Mouse (Mus musculus): ENCODE data around the gene Larp4b. TPM values are rescaled to one million over a fixed set of nuclear protein-coding genes. Genes with fewer than 3 reads are reported as not detected.

The Larp4b gene
- polyA plus RNA-seq, 1 experiment from 2014 or later = 38.3 TPM

DNA sequence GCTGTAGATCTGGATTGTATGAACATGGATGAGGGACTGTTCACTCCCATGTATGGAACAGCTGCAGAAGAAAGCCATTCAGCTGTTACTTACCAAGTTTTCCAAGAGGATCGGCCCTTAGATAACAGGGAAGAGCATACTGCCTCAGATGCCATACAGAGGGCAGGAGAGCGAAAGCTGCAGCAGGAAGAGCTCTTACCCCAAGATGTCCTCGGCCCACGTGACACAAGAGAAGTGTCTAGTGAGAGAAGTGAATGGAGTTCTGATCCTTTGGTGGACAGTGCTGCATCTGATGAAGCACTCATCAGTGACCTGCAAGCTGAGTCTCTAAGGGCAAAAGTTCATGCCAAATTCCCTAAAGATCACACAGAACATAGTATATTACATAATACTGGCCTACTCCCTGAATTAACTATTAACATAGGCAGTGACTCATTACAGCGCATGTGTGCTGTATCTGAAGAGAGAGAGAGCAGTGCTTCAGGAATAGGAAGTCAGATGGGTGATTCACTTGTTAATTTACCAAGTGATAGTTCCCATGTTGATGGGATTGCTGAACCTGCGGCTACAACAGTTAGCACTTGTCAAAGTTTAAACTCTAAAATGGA lies 35.1 kb downstream of the Larp4b start:
- Histone ChIP-seq H3K9ac (replicated peaks) (no peak overlapping the region), H3K4me1 (no peaks in the 10 kb centered on the region), H3K4me2 (replicated peaks) (no peak overlapping the region), H3K4me3 (no peak overlapping the region), H3K27ac (replicated peaks) (no peak overlapping the region), H3K9me3 (no peaks in the 10 kb centered on the region), H3K36me3 (peaks cover 28% of the 10 kb centered on the region), H3K27me3 (no peaks in the 10 kb centered on the region)
- 96% methylated on average over 6 of the region's 6 CpGs for WGBS
- ATAC-seq (ENCODE audit: low FRiP score, low read depth) = no peak

DNA sequence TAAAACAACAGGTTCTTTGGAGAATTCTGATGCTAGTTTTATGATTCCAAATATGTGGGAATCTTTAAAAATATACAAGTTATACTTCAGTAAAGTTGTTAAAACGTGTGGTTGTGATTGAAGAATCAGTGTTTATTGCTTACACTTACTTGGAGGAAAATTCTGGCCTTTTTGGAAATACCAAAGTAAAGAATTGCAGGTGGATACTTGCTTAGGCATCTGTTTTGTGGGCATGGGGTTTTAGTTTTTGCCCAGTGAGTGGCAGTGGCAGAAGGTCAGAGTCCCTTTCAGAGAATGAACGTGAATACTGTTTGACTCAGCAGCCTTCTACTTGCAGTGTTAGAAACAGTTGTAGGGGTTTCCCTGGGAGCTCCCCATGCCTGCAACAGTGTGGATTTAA lies 40.7 kb downstream of the Larp4b start:
- H3K4me1 ChIP-seq = no peaks in the 10 kb centered on the region
- ATAC-seq (ENCODE audit: low FRiP score, low read depth) = no peak
- no peaks in the 10 kb centered on the region for H3K27me3 ChIP-seq
- no peak overlapping the region for H3K9ac ChIP-seq (replicated peaks)
- WGBS = 82% methylated on average over 2 of the region's 2 CpGs
- no peak overlapping the region for H3K27ac ChIP-seq (replicated peaks)
- H3K9me3 ChIP-seq = no peaks in the 10 kb centered on the region
- no peak overlapping the region for H3K4me2 ChIP-seq (replicated peaks)
- peaks cover 43% of the 10 kb centered on the region for H3K36me3 ChIP-seq
- H3K4me3 ChIP-seq = no peak overlapping the region

GRCm38 (mm10) chr13:9136088-9136487 lies 42.4 kb downstream of the Larp4b start:
- Histone ChIP-seq H3K4me2 (replicated peaks) (no peak overlapping the region), H3K9ac (replicated peaks) (no peak overlapping the region), H3K4me1 (no peaks in the 10 kb centered on the region), H3K9me3 (no peaks in the 10 kb centered on the region), H3K36me3 (peaks cover 43% of the 10 kb centered on the region), H3K4me3 (no peak overlapping the region), H3K27me3 (no peaks in the 10 kb centered on the region), H3K27ac (replicated peaks) (no peak overlapping the region)
- no peak for ATAC-seq (ENCODE audit: low FRiP score, low read depth)
- WGBS = 91% methylated on average over 6 of the region's 6 CpGs

- WGBS = 66% methylated on average over 4 of the region's 4 CpGs
- no peaks in the 10 kb centered on the region for H3K9me3 ChIP-seq
- no peak overlapping the region for H3K9ac ChIP-seq (replicated peaks)
- no peak overlapping the region for H3K4me2 ChIP-seq (replicated peaks)
- peaks cover under 1% of the 10 kb centered on the region; the same call in 1 of the 2 replicates for H3K4me1 ChIP-seq
- H3K4me3 ChIP-seq = no peak overlapping the region
- peaks cover 44% of the 10 kb centered on the region for H3K36me3 ChIP-seq
- no peak for ATAC-seq (ENCODE audit: low FRiP score, low read depth)
- no peak overlapping the region for H3K27ac ChIP-seq (replicated peaks)
- H3K27me3 ChIP-seq = no peaks in the 10 kb centered on the region
These were observed 43.1 kb downstream of the Larp4b start for GRCm38 (mm10) chr13:9136733-9137132.

DNA sequence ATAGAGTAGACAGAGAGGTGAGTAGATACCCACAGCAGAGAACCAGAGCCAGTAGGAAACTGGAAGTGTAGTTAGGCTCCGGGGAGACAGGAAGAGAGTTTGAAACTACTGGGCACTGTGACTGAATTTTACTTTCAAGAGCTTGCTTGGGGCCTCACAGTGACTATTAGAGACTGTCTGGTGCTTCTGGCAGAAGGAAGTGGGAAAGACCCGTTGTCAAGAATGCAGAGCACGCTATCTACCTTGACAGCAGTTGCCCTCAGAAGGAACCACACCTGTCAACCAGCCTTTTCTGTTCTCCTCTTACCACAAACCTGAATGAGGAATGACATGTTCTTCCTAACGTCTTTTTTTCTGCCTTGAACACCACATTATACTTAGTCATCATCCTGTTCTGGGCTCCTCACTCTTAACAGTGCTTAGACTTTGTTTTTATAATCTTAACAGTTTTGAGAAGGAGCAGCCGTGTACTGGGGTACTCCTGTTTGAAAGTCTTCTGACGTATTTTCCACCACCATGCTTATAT lies 45.8 kb downstream of the Larp4b start:
- no peak overlapping the region for H3K27ac ChIP-seq (replicated peaks)
- H3K36me3 ChIP-seq = peaks cover 57% of the 10 kb centered on the region
- ATAC-seq (ENCODE audit: low FRiP score, low read depth) = no peak
- no peak overlapping the region for H3K4me2 ChIP-seq (replicated peaks)
- H3K27me3 ChIP-seq = no peaks in the 10 kb centered on the region
- H3K4me1 ChIP-seq = peaks cover 9% of the 10 kb centered on the region; the same call in 1 of the 2 replicates
- 92% methylated on average over 6 of the region's 6 CpGs for WGBS
- no peak overlapping the region for H3K9ac ChIP-seq (replicated peaks)
- H3K9me3 ChIP-seq = no peaks in the 10 kb centered on the region
- H3K4me3 ChIP-seq = no peak overlapping the region

GRCm38 (mm10) chr13:9140204-9140603 lies 46.5 kb downstream of the Larp4b start:
- 87% methylated on average over 10 of the region's 10 CpGs for WGBS
- Histone ChIP-seq H3K4me2 (replicated peaks) (no peak overlapping the region), H3K4me1 (peaks cover 9% of the 10 kb centered on the region; the same call in 1 of the 2 replicates), H3K27me3 (no peaks in the 10 kb centered on the region), H3K27ac (replicated peaks) (no peak overlapping the region), H3K36me3 (peaks cover 58% of the 10 kb centered on the region), H3K4me3 (no peak overlapping the region), H3K9me3 (no peaks in the 10 kb centered on the region), H3K9ac (replicated peaks) (no peak overlapping the region)
- ATAC-seq (ENCODE audit: low FRiP score, low read depth) = no peak

GRCm38 (mm10) chr13:9142371-9142770 lies 48.7 kb downstream of the Larp4b start:
- peaks cover 9% of the 10 kb centered on the region; the same call in 1 of the 2 replicates for H3K4me1 ChIP-seq
- H3K4me3 ChIP-seq = no peak overlapping the region
- peak overlapping the region; percentile 1; the same call in 1 of the 2 replicates for H3K27ac ChIP-seq (replicated peaks)
- no peaks in the 10 kb centered on the region for H3K9me3 ChIP-seq
- peaks cover 54% of the 10 kb centered on the region for H3K36me3 ChIP-seq
- ATAC-seq (ENCODE audit: low FRiP score, low read depth) = peak; percentile 65; the same call in 1 of the 2 replicates
- no peak overlapping the region for H3K9ac ChIP-seq (replicated peaks)
- H3K4me2 ChIP-seq (replicated peaks) = no peak overlapping the region
- WGBS = 22% methylated on average over 2 of the region's 2 CpGs
- H3K27me3 ChIP-seq = no peaks in the 10 kb centered on the region

- no peak overlapping the region for H3K4me2 ChIP-seq (replicated peaks)
- ATAC-seq (ENCODE audit: low FRiP score, low read depth) = no peak
- no peak overlapping the region for H3K9ac ChIP-seq (replicated peaks)
- no peak overlapping the region for H3K4me3 ChIP-seq
- H3K4me1 ChIP-seq = no peaks in the 10 kb centered on the region
- no peaks in the 10 kb centered on the region for H3K9me3 ChIP-seq
- no peaks in the 10 kb centered on the region for H3K27me3 ChIP-seq
- H3K36me3 ChIP-seq = peaks cover 38% of the 10 kb centered on the region
- no peak overlapping the region for H3K27ac ChIP-seq (replicated peaks)
- 85% methylated on average over 2 of the region's 2 CpGs for WGBS
These were observed 55.1 kb downstream of the Larp4b start for GRCm38 (mm10) chr13:9148830-9149229.

GRCm38 (mm10) chr13:9149473-9150217 lies 56.0 kb downstream of the Larp4b start:
- H3K9ac ChIP-seq (replicated peaks) = no peak overlapping the region
- no peak overlapping the region for H3K4me3 ChIP-seq
- no peak for ATAC-seq (ENCODE audit: low FRiP score, low read depth)
- 52% methylated on average over 7 of the region's 7 CpGs for WGBS
- no peaks in the 10 kb centered on the region for H3K9me3 ChIP-seq
- no peaks in the 10 kb centered on the region for H3K27me3 ChIP-seq
- no peak overlapping the region for H3K4me2 ChIP-seq (replicated peaks)
- H3K27ac ChIP-seq (replicated peaks) = no peak overlapping the region
- H3K36me3 ChIP-seq = peaks cover 38% of the 10 kb centered on the region
- no peaks in the 10 kb centered on the region for H3K4me1 ChIP-seq

DNA sequence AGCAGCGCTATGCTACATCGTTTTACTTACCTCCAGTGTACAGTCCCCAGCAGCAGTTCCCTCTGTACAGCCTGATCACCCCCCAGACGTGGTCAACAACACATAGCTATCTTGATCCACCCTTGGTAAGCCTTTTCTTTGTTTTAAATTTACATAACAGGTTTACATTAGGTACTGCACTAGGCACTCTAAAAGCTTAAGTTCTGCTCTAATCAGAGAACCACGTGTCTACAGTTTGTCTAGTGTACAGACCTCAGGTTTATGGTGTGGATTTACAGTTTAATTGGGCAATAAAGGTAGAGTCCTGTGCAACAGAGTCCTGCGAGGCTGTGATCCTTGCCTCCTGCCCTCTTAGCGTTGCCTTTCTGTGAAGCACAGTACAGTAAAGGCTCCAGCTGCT lies 57.4 kb downstream of the Larp4b start:
- Histone ChIP-seq H3K4me2 (replicated peaks) (no peak overlapping the region), H3K4me3 (no peak overlapping the region), H3K9me3 (no peaks in the 10 kb centered on the region), H3K9ac (replicated peaks) (no peak overlapping the region), H3K27ac (replicated peaks) (no peak overlapping the region), H3K36me3 (peaks cover 41% of the 10 kb centered on the region), H3K27me3 (no peaks in the 10 kb centered on the region), H3K4me1 (no peaks in the 10 kb centered on the region)
- WGBS = 94% methylated on average over 6 of the region's 6 CpGs
- ATAC-seq (ENCODE audit: low FRiP score, low read depth) = no peak

GRCm38 (mm10) chr13:9151619-9152018 lies 57.9 kb downstream of the Larp4b start:
- WGBS = 98% methylated on average over 4 of the region's 4 CpGs
- Histone ChIP-seq H3K4me3 (no peak overlapping the region), H3K4me1 (no peaks in the 10 kb centered on the region), H3K9me3 (no peaks in the 10 kb centered on the region), H3K27ac (replicated peaks) (no peak overlapping the region), H3K9ac (replicated peaks) (no peak overlapping the region), H3K27me3 (no peaks in the 10 kb centered on the region), H3K36me3 (peaks cover 46% of the 10 kb centered on the region), H3K4me2 (replicated peaks) (no peak overlapping the region)
- ATAC-seq (ENCODE audit: low FRiP score, low read depth) = no peak

DNA sequence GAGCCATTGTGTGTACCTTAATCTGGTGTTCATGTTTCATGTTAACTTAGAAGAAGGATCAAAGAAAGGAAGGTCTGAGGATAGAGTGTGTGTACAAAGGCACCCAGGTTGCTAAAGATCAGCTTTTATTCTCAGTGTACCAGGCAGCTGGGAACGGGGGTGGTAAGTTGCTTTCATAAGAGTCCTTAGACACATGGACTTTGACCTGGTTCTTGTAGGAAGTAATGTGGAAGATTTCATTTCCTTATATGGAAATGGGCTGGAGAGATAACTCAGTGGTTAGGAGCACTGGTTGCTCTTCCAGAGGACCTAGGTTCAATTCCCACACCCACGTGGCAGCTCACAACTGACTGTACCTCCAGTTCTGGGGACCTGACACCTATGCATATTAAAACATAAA lies 58.6 kb downstream of the Larp4b start:
- Histone ChIP-seq H3K27me3 (no peaks in the 10 kb centered on the region), H3K4me2 (replicated peaks) (no peak overlapping the region), H3K36me3 (peaks cover 50% of the 10 kb centered on the region), H3K27ac (replicated peaks) (no peak overlapping the region), H3K4me1 (no peaks in the 10 kb centered on the region), H3K4me3 (no peak overlapping the region), H3K9me3 (no peaks in the 10 kb centered on the region), H3K9ac (replicated peaks) (no peak overlapping the region)
- no peak for ATAC-seq (ENCODE audit: low FRiP score, low read depth)
- 96% methylated on average over 2 of the region's 2 CpGs for WGBS

Data from midbrain, embryonic 12.5 days (tissue).